Mouse (Mus musculus) embryo, embryonic 10 days (tissue): ENCODE data around the gene Usp53.

Source experiments
- DNase-seq: peaks from one replicate; pipeline ENCODE4 v3.0.0-alpha.2; 2015; ENCODE audit warnings: low spot score

Gene Usp53

DNA sequence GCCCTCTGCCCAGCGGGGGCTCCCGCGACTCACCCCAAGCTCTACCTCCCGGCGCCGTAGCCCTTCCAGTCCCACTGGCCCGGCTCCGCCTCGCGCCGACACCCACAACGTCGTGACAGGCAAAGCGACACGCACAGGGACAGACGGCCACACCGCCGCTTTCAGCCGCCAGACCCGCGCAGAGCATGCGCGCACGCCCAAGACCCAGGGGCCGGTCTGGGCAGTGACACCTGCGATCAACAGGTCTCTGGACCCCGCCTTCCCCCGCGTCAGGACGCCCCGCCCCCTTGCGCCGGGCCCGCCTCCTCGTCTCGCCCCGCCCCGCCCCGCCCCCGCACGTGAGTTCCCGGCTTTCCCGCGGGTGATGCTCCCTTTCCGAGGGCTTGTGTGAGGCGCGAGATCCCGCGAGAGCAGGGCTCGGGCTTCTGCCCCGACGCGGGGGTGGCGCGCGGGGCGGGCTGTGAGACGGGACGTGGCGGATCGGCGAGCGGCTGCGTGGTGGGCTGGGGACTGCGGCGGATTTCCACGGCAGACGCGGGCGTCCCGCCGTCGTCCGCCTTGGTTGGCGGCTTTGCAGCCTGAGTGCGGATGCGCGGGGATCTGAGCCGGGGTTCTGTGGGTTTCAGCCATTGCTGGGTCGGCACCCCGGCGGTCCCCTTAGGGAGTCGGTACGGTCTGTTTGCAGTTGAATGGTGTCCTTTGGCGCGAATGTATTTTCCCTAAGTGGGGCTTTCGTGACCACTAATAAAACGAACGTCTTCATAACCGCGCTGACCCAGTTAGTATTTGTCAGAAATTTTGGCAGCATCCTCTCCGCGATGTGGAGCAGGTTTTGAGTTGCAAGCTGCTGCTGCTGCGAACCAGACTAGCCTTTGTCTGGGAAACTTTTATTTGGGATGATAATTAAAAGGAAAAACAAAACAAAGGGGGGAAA lies at the start of gene Usp53:
Gene Usp53, minus strand, starts transcription at position 262 of the 934 bp plus-strand sequence.
- DNase-seq: peak; percentile 92

DNA sequence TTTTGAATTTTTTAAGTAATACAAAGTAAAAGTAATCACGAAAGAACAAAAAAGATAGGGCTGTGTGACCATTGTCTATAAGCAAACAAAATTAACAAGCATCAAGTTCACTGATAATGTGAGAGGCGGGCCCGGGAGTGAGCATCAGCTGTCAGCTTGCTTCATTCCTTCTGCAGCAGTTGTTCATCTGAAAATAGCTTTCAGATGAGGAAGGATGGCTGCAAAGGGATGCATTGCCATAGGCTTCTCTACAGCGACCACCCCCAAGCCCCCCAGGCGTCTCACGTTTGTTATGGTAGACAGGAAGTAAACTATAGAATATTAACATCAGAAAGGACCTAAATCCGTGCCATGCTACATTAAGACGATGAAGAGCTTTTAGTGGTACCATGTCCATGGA lies 49.5 kb upstream of the Usp53 start:
- DNase-seq: no peak

DNA sequence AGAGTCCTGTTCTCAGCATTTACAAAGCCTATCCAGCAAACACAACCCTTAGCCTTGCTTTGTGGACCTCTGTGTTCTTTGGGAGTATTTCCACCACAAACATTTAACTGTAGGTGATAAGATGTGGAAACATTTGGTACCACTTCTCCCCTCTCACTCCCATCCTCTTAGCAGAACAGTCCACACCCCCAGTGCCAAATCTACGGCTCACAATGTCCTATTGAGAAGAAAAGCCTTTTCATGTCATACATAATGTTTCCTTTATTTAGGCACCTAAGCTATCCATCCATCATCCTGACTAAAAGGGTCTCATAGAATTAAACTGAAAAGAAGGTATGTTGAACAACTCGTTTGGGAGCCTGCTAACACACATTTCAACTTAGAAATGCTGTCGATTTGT lies 41.3 kb upstream of the Usp53 start:
- DNase-seq: no peak

DNA sequence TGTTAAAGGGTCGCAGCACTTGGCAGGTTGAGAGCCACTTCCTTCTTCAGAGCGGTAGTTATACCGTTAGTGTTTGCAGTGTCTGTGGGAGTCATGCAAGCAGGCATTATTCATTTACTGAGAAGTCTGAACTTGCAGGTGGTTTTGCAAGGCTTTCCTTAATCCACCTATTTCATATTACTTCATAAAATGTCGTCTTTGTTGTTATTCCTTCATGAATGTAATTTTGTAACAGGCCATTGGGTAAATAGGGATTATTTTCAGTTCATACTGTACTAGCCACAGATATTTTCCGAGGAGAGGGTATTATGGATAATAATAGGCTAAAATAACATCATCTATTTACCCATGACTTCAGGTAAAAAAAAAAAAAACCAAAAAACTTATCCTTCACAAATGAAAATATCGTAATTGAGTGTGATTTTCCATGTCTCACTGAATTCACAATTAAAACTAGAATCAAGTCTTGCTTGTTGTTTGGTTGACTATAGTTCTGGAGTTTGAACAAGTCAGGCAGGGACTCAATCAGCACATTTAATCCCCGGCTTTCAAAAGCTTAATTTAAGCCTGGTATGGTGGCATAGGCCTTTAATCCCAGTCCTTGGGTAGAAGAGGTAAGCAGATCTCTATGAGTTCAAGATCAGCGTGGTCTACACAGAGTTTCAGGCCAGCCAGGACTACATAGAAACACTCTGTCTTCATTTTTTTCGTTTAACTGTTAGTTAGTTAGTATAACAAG lies 40.4 kb upstream of the Usp53 start:
- DNase-seq: no peak

DNA sequence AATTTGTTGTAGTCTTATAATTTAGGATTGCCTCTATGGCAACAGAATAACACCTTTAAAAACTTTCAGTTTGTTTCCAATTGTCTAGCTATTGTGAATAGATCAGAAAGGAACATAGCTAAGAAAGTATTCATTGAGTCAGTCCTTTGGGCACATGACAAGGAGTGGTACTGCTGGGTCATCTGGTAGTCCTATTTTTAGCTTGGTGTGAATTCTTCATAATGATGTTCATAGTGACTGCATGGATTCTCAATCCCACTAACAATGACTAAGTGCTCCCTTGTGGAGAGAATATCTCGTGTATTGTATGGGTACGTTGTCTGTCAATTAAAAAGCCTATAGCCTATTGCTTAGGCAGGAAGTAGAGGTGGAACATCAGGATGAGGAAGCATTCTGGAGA lies 34.5 kb upstream of the Usp53 start:
- no peak for DNase-seq

DNA sequence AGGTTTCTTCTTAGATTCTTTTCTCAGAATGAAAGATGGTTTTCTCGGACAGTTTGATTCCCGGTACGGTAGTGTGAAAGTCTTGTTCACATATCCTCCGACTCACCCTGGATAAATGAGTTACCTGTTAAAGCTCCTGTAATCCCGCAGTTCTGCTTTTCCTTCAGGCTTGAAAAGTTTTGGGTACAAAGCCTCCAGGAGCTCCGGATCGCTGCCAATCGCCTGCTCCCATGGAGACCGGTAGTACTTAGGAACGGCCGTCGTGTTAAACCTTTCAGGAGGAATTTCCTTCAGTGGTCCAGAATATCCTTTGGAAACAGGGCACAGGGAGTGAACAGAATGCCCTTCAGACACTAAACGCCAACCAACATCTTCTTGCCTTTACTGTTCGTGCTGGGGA lies 29.2 kb upstream of the Usp53 start:
- DNase-seq: no peak

DNA sequence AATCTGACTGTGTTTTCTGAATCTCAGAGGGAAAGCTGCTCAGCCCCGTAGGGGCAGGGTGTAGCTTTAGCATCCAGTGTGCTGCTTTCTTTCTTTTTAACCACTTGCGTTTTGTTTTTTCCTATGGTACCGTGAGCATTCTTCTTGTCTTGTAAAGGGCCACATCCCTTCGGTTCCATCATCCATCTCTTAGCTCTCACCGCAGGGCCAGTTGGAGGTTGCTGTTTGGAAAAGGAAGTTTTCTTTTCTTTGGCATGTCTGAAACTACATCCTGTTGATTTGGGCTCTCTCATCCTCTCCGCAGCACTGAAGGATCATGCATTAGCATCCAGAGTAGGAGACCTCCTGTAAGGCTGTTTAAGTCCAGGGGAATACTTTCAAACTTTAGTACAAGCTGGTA lies 25.1 kb upstream of the Usp53 start:
- peak; percentile 29 for DNase-seq

DNA sequence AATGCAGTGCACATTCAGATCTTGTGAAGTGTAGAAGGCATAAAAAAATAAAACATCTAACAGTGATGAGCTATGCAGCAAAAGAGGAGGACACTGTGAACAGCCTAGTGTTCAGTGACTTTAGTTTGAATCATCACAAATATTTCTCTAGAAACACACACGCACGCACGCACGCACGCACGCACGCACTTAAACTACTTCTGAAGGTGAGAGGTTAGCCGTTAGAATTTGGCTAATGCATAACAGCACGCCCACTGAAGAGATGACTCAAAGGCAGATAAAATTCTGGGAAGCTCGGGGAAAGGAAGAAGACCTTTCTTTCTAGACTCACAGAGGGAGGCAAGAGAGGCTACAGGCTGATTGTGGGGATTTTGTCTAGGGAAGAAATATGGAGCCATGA lies 23.1 kb upstream of the Usp53 start:
- DNase-seq: no peak

DNA sequence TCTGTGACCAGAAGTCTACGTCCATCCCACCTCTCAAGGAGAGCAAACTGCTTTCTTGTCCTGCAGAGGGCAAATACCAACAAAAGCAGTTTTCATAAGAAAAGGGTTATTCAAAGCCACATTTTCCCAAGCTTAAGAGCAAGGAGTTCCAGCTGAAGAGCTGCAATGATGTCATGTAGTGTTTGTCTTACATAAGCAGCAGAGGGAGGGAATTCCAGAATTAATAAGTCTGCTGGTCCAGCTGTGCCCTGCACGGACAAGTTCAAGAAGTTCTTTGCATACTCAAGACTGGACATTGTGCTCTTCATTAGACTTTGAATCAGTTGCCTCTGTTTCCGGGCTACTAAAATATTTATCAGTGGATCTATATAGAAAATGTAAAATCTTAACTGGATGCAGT lies 16.7 kb upstream of the Usp53 start:
- DNase-seq: no peak

DNA sequence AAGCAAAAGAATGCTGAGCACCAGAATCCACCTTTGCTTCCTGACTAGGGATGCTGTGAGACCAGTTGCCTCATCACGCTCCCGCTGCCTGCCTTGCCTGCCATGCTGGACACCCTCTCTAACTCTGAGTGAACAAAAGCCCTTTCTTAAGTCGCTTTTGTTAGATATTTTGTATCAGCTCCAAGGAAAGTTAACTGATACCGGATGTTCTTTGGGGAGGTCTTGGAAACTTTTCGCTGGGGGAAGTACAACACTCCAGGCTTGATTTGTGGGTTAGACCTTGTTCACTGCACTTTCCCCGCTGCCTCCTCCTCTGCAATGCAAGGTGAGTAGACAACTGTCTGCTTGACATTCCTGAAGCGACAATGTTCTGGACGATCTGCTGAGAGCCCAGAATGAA lies 14.2 kb upstream of the Usp53 start:
- DNase-seq: no peak

DNA sequence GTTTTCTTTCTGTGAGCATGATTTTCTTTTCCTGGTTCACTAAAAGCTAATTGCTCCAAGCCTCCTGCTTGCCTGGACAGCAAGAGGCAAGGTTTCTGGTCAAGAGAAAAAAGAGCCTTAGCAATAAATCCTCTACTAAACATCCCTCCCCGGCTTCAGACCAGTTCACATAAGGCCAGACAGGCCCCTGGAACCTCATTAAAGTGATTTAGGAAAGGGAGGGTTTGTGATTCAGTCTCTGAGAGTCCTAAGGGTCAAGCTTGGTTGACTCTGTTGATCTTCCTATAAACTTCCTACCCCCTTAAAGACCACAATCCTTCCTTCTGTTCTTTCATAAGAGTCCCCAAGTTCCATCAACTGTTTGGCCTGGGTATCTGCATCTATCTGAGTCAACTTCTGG lies 12.7 kb upstream of the Usp53 start:
- no peak for DNase-seq

DNA sequence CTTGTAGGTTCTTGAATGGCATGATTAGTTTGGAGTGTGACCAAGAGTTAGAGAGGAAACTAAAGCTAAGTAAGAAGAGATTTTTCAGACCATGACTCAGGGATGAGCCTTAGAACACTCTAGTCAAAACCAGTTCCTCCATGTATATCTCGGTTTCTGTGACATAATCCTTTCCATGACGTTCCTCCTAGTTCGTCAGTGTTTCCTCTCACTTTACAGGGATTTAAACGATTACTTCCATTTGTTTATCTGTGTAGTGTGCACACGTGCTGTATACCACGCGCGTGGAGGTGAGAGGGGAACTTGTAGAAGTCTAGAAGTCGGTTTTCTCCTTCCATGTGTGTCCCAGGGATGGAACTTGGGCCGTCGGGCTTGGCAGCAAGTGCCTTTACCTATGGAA lies 2.6 kb upstream of the Usp53 start:
- DNase-seq: no peak

DNA sequence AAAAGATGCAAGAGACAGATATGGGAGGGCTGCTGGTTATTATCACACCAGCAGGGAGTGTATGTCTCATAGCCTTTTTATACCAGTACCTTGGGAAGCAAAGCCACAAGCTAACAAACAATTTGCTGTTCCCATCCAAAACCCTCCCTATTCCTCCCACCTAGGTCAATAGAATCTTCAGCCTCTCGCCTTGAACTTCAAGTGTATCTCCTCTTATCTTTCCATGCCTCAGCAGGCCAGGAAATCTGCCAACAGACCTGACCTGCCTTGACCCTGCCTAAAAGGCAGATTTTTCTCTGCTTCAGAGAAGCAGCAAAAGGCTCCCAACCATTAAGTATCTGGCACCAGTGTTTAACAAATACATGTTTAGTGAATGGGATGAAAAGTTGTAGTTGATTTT lies 2.1 kb upstream of the Usp53 start:
- no peak for DNase-seq

DNA sequence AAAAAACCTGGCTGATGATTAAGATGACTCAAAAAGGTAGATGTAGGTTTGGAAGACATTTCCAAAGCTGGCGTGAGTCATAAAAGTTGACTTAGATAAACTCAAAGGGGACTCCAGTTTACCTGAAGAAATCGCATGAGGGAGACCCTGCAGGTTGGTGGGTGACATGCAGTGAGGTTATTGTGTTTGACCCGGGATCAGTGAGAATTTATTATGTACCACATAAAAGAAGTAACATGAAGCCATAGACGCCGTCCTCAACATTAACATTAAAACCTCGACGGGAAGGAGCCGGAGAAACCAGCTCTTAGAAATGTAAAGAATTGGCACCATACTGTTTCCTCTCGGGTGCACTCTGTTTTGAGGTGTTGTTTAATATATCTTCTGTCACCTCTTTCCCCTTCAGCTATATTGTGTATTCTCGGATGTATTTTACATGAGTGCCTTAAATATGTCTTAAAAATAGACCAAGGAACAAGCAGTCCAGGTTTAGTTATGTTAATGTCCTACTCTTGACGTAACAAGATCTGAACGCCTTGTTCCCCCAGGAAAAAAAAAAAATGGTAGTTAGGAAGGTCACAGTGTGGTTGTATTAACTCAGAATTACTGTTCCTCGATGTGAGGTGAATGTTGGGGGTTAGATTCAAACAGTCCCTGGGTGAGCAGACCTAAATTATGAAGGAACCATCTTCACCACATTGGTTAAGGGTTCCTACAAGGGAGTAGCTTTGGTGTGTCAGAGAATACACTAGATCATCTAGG lies 1.1 kb upstream of the Usp53 start:
- peak; percentile 27 for DNase-seq

DNA sequence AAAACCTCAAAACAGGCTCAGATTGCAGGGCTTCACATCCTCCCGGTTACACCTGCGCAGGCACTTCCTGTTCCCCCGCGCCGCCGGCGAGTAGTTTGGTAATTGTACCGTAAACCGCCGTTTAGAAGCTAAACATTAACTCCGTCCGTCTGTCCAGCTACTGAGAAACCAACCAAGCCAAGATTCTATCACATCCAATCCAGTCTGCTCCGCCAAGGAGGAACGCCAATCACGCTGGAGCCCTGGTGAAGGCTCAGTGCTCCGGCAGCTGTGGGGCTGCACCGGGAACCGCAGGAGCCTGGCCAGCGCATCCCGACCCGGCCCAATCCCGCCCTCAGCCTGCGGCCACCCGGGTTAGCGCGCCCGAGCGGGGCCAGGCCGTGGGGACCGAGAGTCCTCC lies 461 bp downstream of the Usp53 start:
- peak; percentile 84 for DNase-seq

DNA sequence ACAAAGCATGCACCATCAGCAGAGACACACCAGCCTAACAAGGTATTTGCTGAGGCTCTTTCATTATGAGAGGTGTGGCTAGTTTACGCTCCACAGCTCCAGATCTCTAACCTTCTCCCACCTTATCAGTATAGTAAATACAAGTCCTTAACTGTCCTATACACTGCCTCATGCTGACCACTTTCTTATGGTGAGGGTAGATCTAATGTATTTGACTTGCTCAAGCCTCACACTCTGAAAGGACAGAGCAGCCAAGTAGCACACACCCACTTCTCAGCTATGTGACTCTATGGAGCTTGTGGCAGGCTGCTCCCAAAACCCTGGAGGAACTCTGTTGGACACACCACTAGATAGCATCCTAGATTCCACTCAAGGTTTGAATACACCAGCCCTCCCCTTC lies 8.3 kb downstream of the Usp53 start:
- DNase-seq: no peak

DNA sequence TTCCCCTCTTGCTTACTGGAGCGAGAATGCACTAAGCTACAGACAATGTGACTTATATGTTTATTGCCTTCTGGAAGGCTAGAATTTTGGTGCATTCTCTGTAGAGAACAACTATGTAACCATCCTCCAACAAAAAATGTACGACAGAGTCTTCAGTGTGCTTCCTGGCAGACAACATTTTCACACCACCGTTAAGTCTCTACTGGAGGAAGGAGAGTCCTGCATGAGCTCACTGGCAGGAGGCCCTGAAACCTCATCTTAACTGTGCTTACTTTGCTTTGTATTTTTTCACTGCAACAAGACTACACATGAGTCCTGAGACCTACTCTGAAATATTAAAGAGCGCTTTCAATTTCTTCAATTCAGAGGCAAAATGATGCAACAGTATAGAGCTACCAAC lies 8.9 kb downstream of the Usp53 start:
- no peak for DNase-seq

DNA sequence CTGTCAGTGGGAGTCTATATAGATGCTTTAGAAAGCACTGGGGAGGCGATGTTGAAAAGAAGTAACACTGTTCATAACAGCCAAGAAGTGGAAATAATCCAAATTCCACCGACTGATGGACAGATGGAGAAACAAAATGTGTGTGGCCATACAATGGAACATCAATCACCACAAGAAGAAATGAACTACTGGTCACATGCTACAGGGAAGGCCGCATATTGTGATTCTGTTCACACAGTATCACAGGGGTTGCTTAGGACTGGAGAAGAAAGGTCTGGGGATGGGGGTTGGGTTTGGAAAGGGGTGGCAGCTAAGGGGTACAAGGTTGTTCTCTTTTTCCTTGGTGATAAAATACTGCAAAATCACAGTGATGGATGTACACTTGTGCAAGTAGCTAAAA lies 9.5 kb downstream of the Usp53 start:
- DNase-seq: no peak

DNA sequence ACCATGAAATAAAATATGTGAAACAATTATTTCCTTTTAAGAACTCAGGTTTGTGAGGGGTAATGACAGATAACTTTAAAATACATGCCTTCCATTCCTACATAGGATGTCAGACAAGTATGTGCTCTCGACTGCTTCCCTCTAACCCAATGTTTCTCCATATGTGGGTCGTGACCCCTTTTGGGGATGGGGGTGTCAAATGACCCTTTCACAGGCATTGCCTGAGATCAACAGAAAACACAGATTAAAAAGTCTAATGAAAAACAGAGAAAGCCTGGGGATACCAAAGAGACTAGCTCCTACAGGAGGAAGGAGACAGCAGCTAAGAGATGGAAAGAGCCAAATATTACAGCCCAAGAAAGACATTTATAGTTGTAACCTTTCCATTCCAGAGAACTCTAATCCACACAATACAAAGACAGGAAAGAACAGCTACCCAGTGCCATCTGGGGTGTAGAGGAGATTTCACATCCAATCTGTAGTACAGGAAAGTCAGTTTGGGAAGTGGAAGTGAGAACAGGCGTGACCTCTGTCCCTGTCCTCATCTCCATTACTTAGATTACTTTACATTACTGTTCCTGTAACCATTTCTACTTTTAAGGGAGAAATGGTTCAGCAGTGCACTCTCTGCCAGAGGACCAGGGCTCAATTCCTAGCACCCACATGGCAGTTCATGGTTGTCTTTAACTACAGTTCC lies 12.0 kb downstream of the Usp53 start:
- DNase-seq: peak; percentile 50

DNA sequence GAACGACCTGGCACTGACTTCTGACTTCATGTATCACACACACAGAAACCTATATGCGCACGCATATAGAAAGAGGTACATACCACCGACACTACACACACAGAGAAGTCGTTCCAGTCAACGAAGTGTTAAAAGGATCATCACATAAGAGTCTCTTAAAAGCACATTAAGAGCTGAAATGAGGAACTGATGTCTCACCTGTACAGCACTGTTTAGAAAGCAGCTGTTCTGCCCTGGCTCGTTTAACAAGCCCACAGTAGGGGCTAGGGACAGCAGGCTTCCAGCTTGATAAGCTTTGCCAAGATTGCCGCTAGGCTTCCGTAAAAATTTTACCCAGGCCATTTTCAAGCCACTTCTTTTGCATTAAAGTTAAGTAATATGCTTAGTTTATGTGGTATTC lies 15.9 kb downstream of the Usp53 start:
- no peak for DNase-seq

DNA sequence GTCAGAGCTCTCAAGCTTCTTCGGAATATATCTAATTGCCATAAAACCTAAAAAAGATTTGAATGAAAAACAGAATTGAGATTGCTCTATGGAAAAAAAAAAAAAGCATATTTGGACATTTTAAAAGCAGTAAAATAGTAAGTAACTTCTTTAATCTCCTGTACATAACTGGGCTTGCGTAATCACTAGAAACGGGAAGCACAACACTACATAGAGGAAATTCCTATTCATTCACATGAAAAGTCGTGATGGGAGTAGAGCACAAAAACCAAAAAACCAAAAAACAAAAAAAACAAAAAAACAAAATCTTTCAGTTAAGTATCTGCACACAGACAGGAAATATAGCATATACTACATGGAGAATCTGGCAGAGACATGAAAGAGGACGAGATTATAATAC lies 20.0 kb downstream of the Usp53 start:
- DNase-seq: no peak

DNA sequence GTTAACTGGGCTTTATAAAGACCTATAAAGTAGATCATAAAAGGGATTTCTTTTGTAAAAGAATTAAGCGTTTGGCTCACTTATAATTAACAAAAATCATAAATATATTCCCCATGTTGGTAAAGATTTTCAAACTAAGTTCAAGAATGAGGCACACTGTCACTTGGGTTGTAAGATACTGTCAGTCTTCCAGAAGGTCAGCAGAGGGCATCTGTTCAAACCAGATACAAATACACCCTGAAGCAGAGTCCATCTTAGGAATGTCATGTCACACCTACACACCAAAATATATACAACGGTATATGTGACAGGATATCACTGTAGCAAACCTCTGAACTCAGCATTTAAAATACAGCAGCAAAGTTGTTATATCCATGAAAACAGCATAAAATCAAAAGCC lies 34.2 kb downstream of the Usp53 start:
- DNase-seq: no peak
